Mouse (Mus musculus) heart, embryonic 13.5 days (tissue): ENCODE data around the gene A1cf. TPM values are rescaled to one million over a fixed set of nuclear protein-coding genes. Genes with fewer than 3 reads are reported as not detected.

ENCODE experiments used
- polyA plus RNA-seq: library from polyadenylated mRNA; unstranded; fragments of >200 nt; fragmentation: Nextera tagmentation; extraction: Ambion mirVana; gene quantifications from 2 replicates; pipeline ENCODE4 v1.2.1, GENCODE M21; 2015

Gene A1cf
- polyA plus RNA-seq, 1 experiment from 2014 or later = 0.05 TPM

Other genes with a start within 250 kb of the A1cf start
- gene Prkg1, start 103.7 kb upstream of the A1cf start, polyA plus RNA-seq = 6.4 and 6.9 TPM in 2 replicates
- 2.5 and 2.6 TPM in 2 replicates for gene Asah2, start 239.4 kb downstream of the A1cf start, polyA plus RNA-seq